9 mouse cellular contexts compared by ENCODE assay signal in the genomic region with DNA sequence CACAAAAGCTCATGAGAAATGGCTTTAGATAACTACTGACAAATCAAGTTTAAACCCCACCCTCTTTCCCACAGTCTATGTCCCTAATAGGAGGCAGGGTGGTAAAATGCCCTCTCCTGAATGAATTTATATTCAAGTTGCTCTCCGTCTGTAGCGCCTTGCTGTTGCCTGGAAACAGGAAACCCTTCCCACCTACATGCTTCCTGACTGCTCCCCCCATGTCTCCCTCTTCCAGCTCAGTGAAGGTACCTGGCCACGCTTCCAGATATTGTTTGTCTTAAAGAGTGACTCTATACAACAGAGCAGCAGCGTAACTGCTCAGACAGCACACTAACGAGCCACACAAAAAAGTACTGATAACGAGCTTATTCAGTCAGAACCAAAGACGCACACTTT. TPM values are rescaled to one million over a fixed set of nuclear protein-coding genes. Genes with fewer than 3 reads are reported as not detected.
DNase-seq lines count a peak whose midpoint lies in the region; ATAC-seq lines count a peak whose summit lies in the region.
"Had no signal": no experiment of that assay in that cellular context is flagged by ENCODE, and none has a peak within 500 bp of the region (broad histone marks: within the 10 kb centered on the region; RNA-seq: fewer than 3 reads in every experiment).

No protein-coding gene starts in this region.

- H3K4me2 ChIP-seq in kidney, embryonic 15.5 days: peak overlapping the region; percentile 52
- H3K4me2 ChIP-seq in intestine, embryonic 15.5 days (replicated peaks): peak overlapping the region; percentile 34

- H3K36me3 ChIP-seq in kidney, embryonic 15.5 days: no peaks in the 10 kb centered on the region
- no peaks in the 10 kb centered on the region for H3K36me3 ChIP-seq in forebrain, embryonic 10.5 days (replicated peaks)
- H3K36me3 ChIP-seq in intestine, embryonic 15.5 days: no peaks in the 10 kb centered on the region

- ATAC-seq in kidney, embryonic 15.5 days (replicated peaks; ENCODE audit: low FRiP score): peak; percentile 57; the same call in 1 of the 2 replicates
- peak; percentile 51; the same call in 1 of the 2 replicates for ATAC-seq in intestine, embryonic 15.5 days
- ATAC-seq in megakaryocyte-erythroid progenitor cell, adult 5-6 weeks (replicated peaks; ENCODE audit: low FRiP score, low TSS enrichment, poor library complexity, severe bottlenecking): 0 out of 2 replicates have a peak, but pooled peaks have one; percentile 13
- ATAC-seq in erythroblast, adult 5-6 weeks (replicated peaks; ENCODE audit: low FRiP score, poor library complexity, severe bottlenecking): no peak

- WGBS in kidney, embryonic 15.5 days: 29% methylated on average over 7 of the region's 7 CpGs
- WGBS in forebrain, embryonic 10.5 days: 30% methylated on average over 7 of the region's 7 CpGs
- WGBS in intestine, embryonic 15.5 days: 41% methylated on average over 7 of the region's 7 CpGs

- no peaks in the 10 kb centered on the region for H3K27me3 ChIP-seq in kidney, embryonic 15.5 days
- H3K27me3 ChIP-seq in forebrain, embryonic 10.5 days (ENCODE audit: poor library complexity, severe bottlenecking): no peaks in the 10 kb centered on the region
- H3K27me3 ChIP-seq in intestine, embryonic 15.5 days (replicated peaks): no peaks in the 10 kb centered on the region

- H3K4me3 ChIP-seq in kidney, embryonic 15.5 days (replicated peaks): peak overlapping the region; percentile 6; the same call in 1 of the 2 replicates
- 0 out of 2 replicates have a peak overlapping the region, but pooled peaks have one; percentile 4 for H3K4me3 ChIP-seq in forebrain, embryonic 10.5 days
- H3K4me3 ChIP-seq in intestine, embryonic 15.5 days (replicated peaks): no peak overlapping the region

- no peak overlapping the region for H3K27ac ChIP-seq in kidney, embryonic 15.5 days
- H3K27ac ChIP-seq in forebrain, embryonic 10.5 days: no peak overlapping the region
- H3K27ac ChIP-seq in intestine, embryonic 15.5 days: no peak overlapping the region

- H3K4me1 ChIP-seq in kidney, embryonic 15.5 days: peaks cover 20% of the 10 kb centered on the region
- H3K4me1 ChIP-seq in forebrain, embryonic 10.5 days: peaks cover 22% of the 10 kb centered on the region
- H3K4me1 ChIP-seq in intestine, embryonic 15.5 days (replicated peaks): no peaks in the 10 kb centered on the region; the same call in 1 of the 2 replicates

- no peak for DNase-seq in kidney, postnatal 25 days
- no peak for DNase-seq in forebrain, embryonic 10.5 days (ENCODE audit: extremely low spot score, low spot score)
- DNase-seq in lung, postnatal 36 days: no peak
- DNase-seq in spleen, postnatal 14 days (ENCODE audit: low spot score in 2 of 2): no peak

- no peaks in the 10 kb centered on the region for H3K9me3 ChIP-seq in kidney, embryonic 15.5 days (replicated peaks)
- no peaks in the 10 kb centered on the region for H3K9me3 ChIP-seq in forebrain, embryonic 10.5 days
- no peaks in the 10 kb centered on the region for H3K9me3 ChIP-seq in intestine, embryonic 15.5 days
- H3K9me3 ChIP-seq: G1E had no signal

- H3K9ac ChIP-seq in kidney, embryonic 15.5 days: no peak overlapping the region
- no peak overlapping the region for H3K9ac ChIP-seq in intestine, embryonic 15.5 days

RNA-seq across cellular contexts. Expression of a gene that starts 50.8 kb away (rescaled TPM):
- 65.4 and 65.9 TPM in 2 replicates for polyA plus RNA-seq in kidney, embryonic 15.5 days (2015; fragmentation: Nextera tagmentation; extraction: Ambion mirVana)
- 39.1 and 39.4 TPM in 2 replicates for polyA plus RNA-seq in forebrain, embryonic 10.5 days (2016; fragmentation: Nextera tagmentation; extraction: Ambion mirVana)
- polyA plus RNA-seq in intestine, embryonic 15.5 days (2015; fragmentation: Nextera tagmentation; extraction: Ambion mirVana): 33.8 and 36.0 TPM in 2 replicates
- total RNA-seq in megakaryocyte-erythroid progenitor cell, adult 5-6 weeks (2014; fragmentation: Nextera tagmentation): 9.6 and 10.6 TPM in 2 replicates
- 19.1 and 19.5 TPM in 2 replicates for total RNA-seq in megakaryocyte-erythroid progenitor cell, adult 5-6 weeks (2017)
- 4.6 and 5.2 TPM in 2 replicates for total RNA-seq in erythroblast, adult 5-6 weeks (2015; ENCODE audit: low replicate concordance)
- total RNA-seq in erythroblast, adult 5-6 weeks (2017; ENCODE audit: low replicate concordance): 5.3 and 6.1 TPM in 2 replicates
